Mouse (Mus musculus): ENCODE measurements around the gene Gimap5.

GRCm38 (mm10) chr6:48801897-48802296 is 55.9 kb downstream of the Gimap5 start:
- TF ChIP-seq ZC3H11A (IDR thresholded peaks at IDR 0.05; ENCODE audit: low read depth, low read length) = no peak
- TF ChIP-seq ETS1 (IDR thresholded peaks at IDR 0.05; ENCODE audit: low read depth, low read length) = no peak
- TF ChIP-seq CTCF (IDR thresholded peaks at IDR 0.05 in 2 of 3, conservative IDR thresholded peaks at IDR 0.05 in 1 of 3; ENCODE audit: control insufficient read depth in 1 of 3, insufficient read depth in 1 of 3, low read depth in 2 of 3, low read length in 3 of 3, poor library complexity in 1 of 3, severe bottlenecking in 1 of 3) = no peak
- TF ChIP-seq MXI1 (IDR thresholded peaks at IDR 0.05; ENCODE audit: low read depth, low read length) = no peak
- TF ChIP-seq USF1 (IDR thresholded peaks at IDR 0.05; ENCODE audit: low read depth, low read length) = no peak
- TF ChIP-seq POLR2A (IDR thresholded peaks at IDR 0.05; ENCODE audit: control insufficient read depth in 1 of 2, insufficient read depth in 1 of 2, low read depth in 1 of 2, low read length in 2 of 2, poor library complexity in 1 of 2) = no peak
- no peak for TF ChIP-seq ZKSCAN1 (IDR thresholded peaks at IDR 0.05; ENCODE audit: low read depth, low read length)
- TF ChIP-seq SMC3 (IDR thresholded peaks at IDR 0.05; ENCODE audit: low read depth, low read length) = no peak
- no peak for TF ChIP-seq ELF1 (IDR thresholded peaks at IDR 0.05; ENCODE audit: low read depth, low read length)
- no peak for TF ChIP-seq MAX (IDR thresholded peaks at IDR 0.05; ENCODE audit: low read length)
- no peak for TF ChIP-seq ZMIZ1 (IDR thresholded peaks at IDR 0.05; ENCODE audit: low read depth, low read length)

Data from MEL (cell line).